Mouse (Mus musculus) kidney, postnatal 4 days (tissue): ENCODE data around the gene Tbc1d25.

ENCODE experiments used
- DNase-seq, 2 experiments: peaks; one replicate each; pipeline ENCODE4 v3.0.0; 2021; ENCODE audit warnings: mixed read lengths in 2 of 2

Gene Tbc1d25

DNA sequence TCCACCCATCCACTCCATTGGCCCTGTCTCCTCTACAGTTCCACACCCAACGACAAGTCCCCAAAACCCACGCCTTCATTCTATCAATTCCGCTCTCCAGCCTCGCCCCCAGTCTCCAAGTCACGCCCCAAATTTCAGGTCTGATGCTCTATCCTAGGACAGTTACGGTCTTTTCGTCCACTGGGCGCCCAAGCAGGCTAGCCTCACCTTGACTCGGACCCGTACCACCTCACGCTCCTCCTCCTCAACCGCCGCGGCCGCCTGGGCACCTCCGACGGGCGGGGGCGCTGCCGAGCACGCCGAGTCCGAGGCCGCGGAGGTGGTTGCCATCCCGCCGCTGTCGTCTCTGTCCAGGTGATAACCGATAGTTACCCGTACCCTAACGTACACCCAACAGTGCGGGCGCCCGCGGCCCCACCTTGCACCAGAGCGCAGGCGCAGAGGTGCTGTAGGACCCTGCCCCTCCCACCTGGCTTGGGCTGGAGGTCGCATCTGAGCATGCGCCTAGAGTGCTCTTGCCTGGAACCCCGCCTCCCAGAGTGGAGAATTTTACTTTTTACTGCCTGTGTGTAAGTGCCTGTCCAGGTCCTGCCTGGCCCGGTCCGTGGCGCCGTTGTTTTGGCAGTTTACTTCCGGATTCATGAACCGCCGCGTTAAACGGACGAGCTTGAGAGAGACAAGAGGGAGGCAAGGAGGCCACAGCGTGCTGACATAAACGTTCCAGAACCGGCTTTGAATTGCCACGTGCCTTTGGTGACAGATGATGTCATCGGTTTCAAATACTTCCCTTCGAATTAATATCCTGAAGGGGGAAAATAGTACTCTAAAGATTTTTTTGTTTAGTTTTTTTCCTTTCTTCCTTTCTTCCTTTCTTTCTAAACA, at the start of gene Tbc1d25:
Tbc1d25 (minus strand) TSS at position 678 of the 882 bp plus-strand sequence.
- peak; percentile 85 to 92 for DNase-seq

DNA sequence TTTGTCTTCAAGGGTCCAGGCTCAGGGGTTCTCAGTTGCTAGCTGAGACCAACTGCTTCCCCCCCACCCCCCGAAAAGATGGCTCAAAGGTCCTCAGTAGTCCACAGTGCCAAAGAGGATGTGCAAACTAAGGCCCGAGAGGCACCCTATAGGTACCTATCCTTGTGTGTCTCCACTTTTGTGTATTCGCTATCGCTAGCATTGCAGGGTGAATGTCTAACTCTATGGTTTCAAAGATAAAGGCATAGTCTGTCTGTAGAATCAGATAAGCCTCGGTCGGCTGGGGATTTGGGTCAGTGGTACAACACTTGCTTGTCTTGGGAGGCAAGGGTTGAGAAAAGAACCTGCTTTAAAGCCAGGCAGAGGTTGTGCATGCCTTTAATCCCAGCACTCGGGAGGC, 47.5 kb upstream of the Tbc1d25 start:
- no peak for DNase-seq

DNA sequence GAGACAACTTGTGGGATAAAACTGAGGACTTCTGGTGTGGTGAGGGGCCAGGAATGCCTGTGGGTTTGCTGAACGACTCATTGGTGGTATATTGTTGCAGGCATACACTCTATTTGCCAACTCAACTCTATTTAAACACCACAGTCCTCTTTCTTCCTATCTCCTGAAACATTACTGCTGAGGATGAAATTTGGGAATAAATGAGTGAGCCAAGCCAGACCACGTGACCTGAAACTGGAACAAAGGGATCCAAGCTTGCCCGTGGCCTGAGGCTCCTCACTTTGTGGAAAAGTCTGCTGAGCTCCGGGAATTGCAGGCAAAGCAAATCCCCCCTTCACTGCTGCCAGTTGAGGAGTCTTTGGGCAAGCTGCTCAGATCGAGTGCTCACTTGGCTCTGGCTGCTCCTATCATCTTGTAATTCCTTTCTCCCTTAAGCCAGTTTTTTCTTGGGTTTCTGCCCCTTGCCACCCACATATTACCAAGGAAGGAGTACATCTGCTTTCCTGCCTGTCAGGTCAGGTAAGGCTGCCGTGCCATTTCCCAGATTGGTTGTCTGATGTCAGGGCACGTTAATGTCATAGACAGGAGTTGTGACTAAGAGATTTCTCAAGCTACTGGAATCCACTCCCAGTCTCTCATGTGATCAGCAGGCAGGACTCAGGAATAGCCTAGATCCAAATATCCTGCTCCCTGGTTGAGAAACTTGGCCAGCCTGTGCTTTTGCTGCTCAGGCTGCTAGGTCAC, 46.9 kb upstream of the Tbc1d25 start:
- no peak for DNase-seq

DNA sequence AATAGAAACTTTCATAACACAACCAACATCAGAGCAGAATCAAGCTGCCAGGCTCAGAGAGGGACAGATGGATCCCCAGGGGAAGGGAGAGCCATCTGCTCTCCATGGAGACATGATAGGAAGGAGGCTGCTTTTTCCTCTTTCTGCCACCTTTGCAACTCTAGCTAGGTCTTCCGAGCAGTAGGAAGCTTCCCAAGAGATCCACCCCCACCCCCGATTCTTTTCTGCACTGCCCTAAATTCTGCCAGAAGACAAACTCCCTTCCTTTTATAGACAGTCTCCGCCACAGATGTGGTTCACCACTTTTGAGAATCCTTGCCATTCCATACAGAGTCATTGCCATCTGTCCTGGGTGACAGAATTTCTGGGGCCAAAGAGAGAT, 46.3 kb upstream of the Tbc1d25 start:
- no peak for DNase-seq

DNA sequence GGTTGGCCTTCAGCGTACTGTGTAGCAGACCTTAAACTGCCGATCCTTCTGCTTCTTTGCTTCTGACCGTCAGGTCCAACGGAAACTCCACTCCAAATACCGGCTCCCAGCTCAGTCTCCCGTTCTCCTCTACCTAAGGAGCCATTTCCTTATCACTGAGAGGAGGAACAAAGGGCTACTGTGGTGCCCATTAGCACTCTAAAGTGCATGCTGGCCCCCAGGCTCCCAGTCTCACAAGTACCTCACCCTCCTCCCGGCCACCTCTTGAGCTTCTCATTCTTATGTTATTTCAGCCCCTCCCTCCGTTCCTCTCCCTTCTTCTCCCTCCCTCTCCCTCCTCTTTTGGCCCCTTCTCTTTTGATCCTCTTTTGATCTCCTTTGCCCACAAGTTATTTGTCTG, 43.7 kb upstream of the Tbc1d25 start:
- DNase-seq: no peak

DNA sequence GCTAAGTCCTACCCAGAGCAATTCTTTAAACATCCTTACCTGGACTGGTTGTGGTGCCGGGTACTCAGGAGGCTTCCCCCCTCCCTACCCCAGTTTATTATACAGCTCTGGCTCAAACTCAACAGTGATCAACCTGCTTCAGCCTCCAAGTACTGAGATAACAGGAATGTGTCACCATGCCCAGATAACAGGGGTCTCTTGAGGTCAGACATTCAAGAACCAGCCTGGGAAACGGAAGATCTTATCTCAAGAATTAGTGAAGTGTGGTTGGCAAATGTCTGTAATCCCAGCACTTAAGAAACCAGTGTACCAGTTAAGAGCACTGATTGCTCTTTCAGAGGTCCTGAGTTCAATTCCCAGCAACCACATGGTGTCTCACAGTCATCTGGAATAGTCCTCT, 42.1 kb upstream of the Tbc1d25 start:
- DNase-seq: no peak

DNA sequence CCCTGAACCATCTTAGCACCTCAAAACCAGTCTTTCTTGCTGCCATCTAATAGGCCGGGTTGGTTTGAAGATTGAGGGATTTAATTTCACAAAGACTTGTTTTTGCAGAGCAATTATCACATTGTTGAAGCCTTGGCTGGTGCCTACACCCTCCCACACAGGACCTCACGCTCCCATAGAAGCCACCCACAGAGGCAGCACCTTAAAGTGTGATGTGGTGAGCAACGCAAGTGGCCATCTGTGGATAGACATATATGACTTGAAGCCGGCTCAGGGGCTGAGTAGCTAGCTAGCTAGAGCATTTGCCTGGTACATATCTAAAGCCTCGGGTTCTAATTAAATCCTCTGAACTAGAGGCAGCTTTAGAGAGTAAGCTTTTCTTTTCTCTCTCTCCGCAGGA, 41.4 kb upstream of the Tbc1d25 start:
- DNase-seq: no peak

DNA sequence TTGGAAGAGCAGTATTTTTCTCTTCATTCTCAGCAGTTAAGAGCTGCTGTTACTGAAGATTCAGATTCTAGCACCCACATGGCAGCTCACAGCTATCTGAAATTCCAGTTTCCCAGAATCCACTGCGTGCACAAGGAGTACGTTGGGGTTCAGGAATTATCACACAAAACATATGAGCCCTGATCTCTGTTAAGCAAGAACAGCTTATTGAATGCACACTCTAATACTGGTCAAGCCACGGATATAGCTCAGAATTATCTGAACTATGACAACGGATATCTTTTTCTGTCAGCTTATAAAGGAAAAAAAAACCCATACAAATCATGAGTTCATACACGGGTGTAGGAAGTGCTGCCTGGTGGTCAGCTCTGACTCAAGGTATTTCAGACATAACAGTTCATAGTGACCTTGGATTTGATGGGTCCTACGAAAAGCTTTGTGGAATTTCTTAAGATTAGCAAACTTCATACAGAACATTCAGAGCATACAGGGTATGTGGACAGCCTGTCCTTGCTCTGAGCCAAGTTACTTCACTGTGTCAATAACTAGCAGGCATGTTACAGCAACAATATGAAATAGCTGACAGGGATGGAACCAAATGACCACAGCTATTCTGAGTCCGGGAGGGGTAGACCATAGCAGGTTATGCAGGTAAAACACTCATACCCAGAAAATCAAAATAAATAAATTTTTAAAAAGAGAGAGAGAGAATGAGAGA, 35.7 kb upstream of the Tbc1d25 start:
- DNase-seq: no peak

DNA sequence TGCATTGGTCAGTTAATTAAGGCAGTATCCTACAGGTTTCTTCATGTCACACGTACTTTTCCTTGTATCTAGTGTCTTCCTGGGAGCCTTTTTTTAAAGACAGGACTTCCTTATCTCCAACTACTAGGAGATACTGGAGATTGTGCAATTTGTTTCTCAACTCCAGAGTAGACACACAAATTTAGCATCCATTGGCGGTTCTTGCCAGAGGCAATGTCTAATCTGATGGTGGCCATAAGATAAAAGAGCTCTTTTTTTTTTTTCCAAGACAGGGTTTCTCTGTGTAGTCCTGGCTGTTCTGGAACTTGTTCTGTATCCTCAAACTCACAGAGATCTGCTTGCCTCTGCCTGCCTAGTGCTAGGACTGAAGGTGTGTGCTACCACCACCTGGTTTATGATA, 33.7 kb upstream of the Tbc1d25 start:
- no peak for DNase-seq

DNA sequence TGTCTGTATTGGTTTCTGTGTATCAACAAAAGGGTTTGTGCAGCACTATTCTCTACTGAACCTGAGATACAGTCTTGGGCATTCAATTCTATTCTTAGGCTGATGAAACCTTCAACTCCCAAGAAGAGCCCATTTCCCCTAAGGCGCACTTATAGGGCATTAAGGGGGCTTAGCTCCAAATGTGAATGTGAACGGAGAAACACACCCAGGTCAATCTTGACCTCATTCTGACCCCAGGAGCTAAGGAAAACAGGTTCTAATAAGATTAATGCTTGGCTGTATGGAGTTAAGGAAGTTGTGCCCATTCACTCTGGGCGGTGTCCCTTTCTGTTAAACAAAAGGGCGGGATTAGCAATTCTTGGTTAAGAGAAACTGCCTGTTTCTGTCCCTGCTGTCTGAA, 31.2 kb upstream of the Tbc1d25 start:
- DNase-seq: no peak

DNA sequence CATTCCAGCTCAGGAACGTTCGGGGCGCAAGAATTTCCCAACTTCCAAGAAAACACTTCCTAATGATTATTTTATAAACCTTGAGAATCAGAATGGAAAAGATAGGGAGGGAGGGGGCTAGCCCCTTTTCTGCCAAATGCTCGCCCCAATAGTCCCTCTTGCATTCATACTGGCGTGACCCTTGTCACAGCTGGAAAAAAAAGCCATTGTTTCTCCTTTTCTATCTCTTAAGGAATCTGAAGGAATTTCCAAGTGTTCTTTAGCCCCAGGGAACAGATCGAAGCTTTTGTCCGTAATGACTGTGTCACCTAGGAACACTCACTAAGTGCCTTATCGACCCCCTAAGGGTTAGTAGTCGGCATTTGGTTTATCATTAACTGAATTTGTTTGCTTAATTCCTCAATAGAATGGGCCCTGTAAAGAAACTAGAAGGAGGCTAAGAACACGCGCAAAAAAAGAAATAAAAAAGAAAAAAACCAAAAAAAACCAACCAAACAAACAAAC, 30.8 kb upstream of the Tbc1d25 start:
- no peak for DNase-seq

DNA sequence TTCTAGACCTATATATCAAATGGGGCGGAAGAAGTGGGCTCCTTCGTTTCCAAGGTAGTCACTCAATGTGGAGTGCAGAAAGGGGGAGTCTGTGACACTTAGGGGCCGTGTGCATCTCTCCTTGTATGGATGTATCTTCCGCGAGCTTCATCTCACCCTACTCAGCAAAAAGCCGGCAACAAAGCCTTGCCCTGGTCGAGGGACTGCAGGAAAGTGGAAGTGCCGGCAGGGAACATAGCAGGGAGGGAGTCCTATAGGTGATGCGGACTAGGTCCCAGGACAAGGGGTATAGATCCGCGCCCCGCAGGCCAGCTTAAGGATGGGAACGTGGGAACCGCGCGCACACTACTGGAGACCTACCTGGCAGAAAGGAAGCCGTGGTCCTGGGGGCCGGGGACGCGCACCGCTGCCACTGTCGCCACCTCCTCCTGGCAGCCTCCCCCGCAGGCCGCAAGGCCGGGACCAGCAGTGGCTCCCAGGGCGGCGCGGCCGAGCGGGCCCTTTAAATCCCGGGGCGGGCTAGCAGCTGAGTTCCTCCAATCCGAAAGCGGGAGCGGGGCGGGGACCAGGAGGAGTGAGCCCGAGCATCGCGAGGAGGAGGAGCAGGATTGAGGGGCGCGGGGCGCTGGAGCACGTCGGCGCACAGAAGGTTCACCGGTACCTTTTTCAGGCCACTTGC, 30.2 kb upstream of the Tbc1d25 start, which contains the start of gene Porcn:
Porcn (minus strand) TSS at position 511 of the 679 bp plus-strand sequence.
- DNase-seq: peak; percentile 85 to 91

DNA sequence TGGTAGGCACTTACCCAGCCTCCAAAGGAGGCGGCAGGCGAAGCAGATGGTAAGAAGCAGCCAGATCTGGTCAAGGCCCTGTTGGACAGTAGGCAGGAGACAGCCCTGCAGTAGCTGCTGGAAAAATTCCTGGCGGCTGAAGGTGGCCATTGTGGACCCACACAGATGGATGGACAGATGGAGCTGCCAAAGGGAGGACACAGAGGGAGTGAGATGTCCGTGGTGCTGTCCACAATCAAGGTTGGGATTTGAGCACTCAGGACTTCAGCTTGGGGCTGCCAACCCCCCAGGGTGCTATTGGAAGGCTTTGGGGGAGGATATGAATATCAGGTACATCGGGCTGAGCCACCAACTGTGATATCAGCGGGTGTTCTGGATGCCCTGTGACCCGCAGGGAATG, 29.6 kb upstream of the Tbc1d25 start:
- DNase-seq: no peak

DNA sequence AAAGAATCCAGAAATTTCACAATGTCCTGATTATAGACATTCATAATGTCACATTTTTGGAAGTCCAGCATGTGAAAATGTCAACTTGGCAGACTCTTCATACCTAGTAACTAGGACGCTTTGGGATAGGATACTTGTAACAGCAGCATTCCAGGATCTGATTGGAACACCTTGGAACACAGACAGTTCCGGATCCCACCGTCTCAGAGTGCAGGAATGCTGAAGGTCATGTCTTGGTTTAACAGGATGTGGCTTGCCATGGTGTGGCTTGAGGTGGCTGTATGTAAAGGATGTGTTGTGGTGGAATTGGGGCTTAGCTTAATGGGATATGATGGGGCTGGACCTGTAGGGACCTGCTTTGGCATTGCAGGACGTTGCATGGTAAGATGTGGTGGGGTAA, 29.1 kb upstream of the Tbc1d25 start:
- DNase-seq: no peak

DNA sequence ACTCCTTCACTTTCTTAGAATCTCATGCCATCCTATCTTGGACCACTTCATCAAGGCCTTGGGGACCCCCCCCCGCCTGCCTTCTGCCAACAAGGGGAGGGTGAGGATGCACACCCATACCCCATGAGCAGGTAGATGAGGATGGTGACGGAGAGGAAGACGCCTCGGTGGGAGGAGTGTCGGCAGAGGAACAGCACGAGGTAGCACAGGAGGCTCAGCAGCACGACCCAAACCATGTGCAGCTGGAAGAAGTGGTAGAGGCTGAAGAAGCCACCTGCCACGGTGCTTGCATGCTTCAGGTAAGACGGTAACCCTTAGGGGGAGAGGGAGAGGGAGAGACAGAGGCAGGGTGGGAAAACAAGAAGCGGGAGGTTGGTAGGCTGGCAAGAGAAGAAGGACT, 28.1 kb upstream of the Tbc1d25 start:
- DNase-seq: no peak

DNA sequence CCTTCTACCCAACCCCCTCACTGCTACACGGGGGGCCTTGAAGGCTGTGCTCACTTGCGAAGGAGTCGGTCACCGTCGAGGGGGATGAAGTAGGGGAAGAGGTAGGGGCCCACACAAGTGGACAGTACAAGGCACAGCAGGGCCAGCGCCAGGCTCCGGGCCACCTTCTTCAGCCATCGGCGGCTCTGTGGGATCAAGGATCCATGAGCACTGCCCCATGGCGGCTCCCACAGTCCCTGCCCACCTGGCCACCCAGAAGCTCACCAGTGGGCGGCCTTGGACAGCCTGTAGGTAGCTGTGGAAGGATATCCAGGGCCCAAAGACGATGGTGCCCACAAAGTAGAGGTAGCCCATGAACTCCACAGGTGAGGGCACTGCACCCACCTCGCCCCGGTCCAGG, 27.1 kb upstream of the Tbc1d25 start:
- DNase-seq: no peak

DNA sequence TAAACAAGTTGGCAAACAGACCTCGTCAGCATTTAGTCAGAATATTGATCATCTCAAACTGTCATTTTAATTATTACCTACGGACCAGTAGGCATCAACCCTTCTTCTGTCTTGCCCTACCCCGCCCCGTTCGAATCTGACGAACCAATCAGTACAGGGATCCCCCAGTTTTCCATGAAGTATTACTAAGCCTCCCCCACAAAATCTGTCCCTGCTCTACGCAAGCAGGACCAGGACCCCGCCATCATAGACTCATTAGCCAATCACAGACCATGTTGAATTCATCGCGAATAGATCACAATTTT, 17.4 kb upstream of the Tbc1d25 start, which contains the start of gene Ebp:
Ebp (minus strand) TSS at position 94 of the 305 bp plus-strand sequence.
- no peak for DNase-seq

DNA sequence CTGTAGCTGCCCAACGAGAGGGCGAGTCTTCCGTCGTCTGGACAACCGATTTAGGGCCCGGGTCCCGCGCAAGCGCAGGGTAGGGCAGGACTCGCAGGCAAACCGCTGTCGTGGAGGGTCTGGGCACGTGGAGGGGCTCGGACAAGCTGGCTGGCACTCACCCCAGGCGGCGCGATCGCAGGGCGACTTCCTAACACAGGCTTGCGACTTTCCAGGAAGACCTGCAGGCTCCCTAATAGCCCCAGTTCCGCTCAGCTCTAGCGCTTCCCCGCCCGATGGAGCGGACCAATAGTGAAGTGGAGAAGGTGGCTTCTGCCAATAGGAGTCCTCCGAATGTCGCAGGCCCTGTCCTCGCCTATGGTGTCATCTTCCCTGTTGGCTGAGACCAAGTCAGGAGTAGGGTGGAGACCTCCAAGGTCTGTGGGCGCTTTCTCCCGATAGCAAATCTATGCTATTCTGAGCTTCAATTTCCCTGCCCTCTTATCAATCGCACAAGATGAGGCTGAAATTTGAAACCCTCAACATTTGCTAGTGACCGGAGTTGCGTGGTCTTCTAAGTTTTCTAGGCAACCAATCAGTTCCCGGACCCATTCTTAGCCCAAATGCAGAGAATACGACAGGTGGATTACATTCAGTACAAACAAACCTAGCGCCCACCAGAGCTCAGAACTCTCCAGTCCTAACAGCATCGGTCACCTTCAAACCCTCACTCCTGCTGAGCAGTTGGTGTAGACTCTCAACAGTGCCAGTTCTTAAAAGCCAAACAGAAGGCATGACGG, 16.8 kb upstream of the Tbc1d25 start:
- peak; percentile 77 to 86 for DNase-seq

DNA sequence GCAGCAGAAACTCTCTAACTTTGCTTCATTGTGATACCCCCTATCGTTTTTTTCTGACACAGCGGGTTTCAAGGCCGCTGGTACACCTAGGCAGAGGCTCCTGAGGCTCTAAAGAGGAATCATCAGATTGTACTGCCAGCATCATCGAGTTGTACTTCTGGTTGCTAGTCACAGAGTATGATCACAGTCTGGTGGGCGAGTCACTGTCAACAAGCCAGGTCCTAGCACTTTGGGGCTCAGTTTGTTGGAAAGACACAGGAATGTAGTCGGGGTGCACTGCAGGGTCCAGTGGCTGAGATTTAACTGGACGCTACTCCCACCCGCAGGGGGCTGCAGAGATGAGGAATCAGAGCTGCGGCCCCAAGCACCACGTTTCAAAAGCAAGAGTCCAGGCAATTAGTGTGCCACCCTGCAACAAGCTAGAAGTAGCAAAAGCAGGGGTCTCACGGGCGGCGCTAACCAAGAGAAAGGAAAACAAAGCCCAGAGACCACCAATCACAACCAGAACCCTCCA, 16.2 kb upstream of the Tbc1d25 start:
- DNase-seq: peak in 1 of 2 experiments; percentile 35

DNA sequence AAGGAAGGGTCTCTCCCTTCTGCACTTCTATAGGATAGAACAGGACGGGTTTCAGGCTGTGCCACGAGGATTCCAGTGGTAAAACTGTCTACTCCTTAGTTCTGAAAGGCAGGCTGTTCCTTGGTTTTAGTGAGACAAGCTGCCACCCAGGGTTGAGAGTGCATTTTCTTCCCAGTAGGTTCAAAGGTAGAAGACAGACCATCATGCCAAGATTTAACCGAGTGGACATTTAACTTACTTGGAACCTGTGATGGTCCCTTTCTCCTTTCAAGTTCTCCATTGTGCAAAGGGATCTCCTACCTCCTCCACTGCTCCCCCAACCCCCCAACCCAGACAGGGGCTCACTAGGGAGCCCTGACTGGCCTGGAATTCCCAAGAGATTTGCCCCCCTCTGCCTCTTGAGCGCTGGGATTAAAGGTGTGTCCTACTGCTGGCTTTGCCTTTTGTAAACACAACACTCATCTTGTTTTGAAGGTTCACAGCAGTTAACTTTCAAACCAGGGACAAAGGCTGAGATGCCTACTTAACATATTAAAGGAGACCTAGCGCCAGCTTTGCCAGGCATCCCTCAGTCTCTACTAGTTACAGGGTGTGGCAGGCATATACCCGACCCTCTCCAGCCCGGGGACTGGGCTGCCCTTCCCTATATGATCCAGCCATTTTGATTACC, 7.0 kb upstream of the Tbc1d25 start:
- DNase-seq: no peak

DNA sequence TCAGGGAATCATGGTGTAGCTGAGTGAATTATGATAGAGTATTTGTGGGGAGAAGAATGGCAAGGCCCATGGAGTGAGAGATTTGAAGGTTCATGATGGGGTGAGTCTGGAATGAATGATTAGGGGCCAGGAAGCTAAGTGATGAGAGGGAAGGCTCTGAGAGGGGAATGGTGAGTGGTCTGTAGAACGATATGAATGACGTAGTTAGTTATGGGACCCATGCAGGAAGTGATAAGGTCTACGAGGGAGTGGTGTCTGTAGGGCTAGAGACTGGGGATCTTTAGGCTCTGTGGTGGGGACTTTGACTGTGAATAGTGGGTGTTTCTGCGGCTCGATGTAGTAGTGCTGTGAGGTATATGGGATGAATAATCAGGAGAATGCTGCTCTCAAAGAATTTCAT, 3.7 kb upstream of the Tbc1d25 start:
- DNase-seq: no peak
